Mouse (Mus musculus): ENCODE data around the gene Gm8122. TPM values are rescaled to one million over a fixed set of nuclear protein-coding genes. Genes with fewer than 3 reads are reported as not detected.

Gm8122 gene
- not detected for total RNA-seq (2023)

GRCm38 (mm10) chr14:43235204-43235603 is at the start of gene Gm8122:
Gm8122 (minus strand) TSS chr14:43235304.

GRCm38 (mm10) chr14:43274986-43275511 is 39.9 kb upstream of the Gm8122 start, which contains the start of gene Gm9732:
Gm9732 (plus strand) TSS chr14:43275036.

GRCm38 (mm10) chr14:43258349-43258748 is 23.2 kb upstream of the Gm8122 start, which contains the start of gene Gm8126:
Gm8126 (plus strand) TSS chr14:43258649.

Other genes with a start within 250 kb of the Gm8122 start
- not detected for gene Gm8082, start 241.7 kb downstream of the Gm8122 start, total RNA-seq (2023)
- gene Gm10376, start 219.7 kb downstream of the Gm8122 start, total RNA-seq (2023) = not detected
- not detected for gene Gm8094, start 158.7 kb downstream of the Gm8122 start, total RNA-seq (2023)
- not detected for gene Gm8104, start 134.7 kb downstream of the Gm8122 start, total RNA-seq (2023)
- under 1 TPM in 1 of 2 experiments, not detected in 1; 0.52 TPM for gene Gm7233, start 55.4 kb downstream of the Gm8122 start, total RNA-seq (2023)
- under 1 TPM in 1 of 2 experiments, not detected in 1; 0.86 TPM for gene Gm8126, start 23.3 kb upstream of the Gm8122 start, total RNA-seq (2023)
- gene Gm9732, start 39.7 kb upstream of the Gm8122 start, total RNA-seq (2023) = not detected
- not detected for gene Gm8127, start 58.5 kb upstream of the Gm8122 start, total RNA-seq (2023)
- not detected for gene 1700001F09Rik, start 112.5 kb upstream of the Gm8122 start, total RNA-seq (2023)
- gene Gm8138, start 181.0 kb upstream of the Gm8122 start, total RNA-seq (2023) = not detected

Measured in monocyte, adult 59 days (primary cell).